In the genomic region with DNA sequence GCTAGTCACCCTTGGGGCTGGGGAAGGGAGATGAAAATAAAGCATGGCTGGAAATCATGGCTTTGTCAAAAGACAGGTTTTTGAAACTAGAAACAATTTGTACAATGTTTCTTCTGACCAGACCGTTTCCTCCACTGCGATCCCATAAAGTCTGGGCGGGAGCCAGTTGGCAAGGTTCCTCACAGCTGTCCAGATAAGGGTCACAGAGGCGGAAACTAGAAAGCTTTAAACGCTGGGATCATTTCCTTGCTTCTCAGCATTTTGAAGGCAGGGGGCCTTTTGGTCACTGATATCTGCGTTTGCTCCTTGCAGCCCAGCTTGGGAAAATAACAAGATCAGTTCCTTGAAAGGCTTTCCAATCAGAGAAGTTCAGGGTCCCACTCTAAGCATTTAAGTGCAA, we compare ENCODE assay signal across 8 mouse cellular contexts.
DNase-seq lines count a peak whose midpoint lies in the region; ATAC-seq lines count a peak whose summit lies in the region.

No protein-coding gene starts in this region.

- H3K9me3 ChIP-seq in embryonic facial prominence, embryonic 15.5 days (replicated peaks) = no peaks in the 10 kb centered on the region
- no peaks in the 10 kb centered on the region for H3K9me3 ChIP-seq in limb, embryonic 13.5 days

- H3K36me3 ChIP-seq in embryonic facial prominence, embryonic 15.5 days = no peaks in the 10 kb centered on the region
- no peaks in the 10 kb centered on the region; the same call in none of the 2 replicates for H3K36me3 ChIP-seq in limb, embryonic 13.5 days

- H3K27ac ChIP-seq in embryonic facial prominence, embryonic 15.5 days (replicated peaks) = peak overlapping the region; percentile 35; the same call in 1 of the 2 replicates
- H3K27ac ChIP-seq in limb, embryonic 13.5 days = peak overlapping the region; percentile 67

- 0 out of 2 replicates have a peak, but pooled peaks cover 9% of the 10 kb centered on the region for H3K4me1 ChIP-seq in embryonic facial prominence, embryonic 15.5 days
- H3K4me1 ChIP-seq in limb, embryonic 13.5 days = peaks cover 22% of the 10 kb centered on the region

- no peak overlapping the region for H3K4me2 ChIP-seq in embryonic facial prominence, embryonic 15.5 days (replicated peaks)
- peak overlapping the region; percentile 23 for H3K4me2 ChIP-seq in limb, embryonic 13.5 days (replicated peaks)

- peak; percentile 48 to 53 for DNase-seq in right cerebral cortex, postnatal 10 days (ENCODE audit: low spot score in 2 of 2)
- DNase-seq in right cerebral cortex, postnatal 25 days = no peak
- peak; percentile 95 to 96 for DNase-seq in heart, postnatal 14 days
- DNase-seq in spleen, postnatal 36 days (ENCODE audit: low spot score in 2 of 2) = peak; percentile 24 to 30
- DNase-seq in layer of hippocampus, adult 9-10 months (ENCODE audit: low spot score) = no peak

- no peaks in the 10 kb centered on the region for H3K27me3 ChIP-seq in embryonic facial prominence, embryonic 15.5 days
- no peaks in the 10 kb centered on the region for H3K27me3 ChIP-seq in limb, embryonic 13.5 days

- intact Hi-C loops in heart, postnatal 14 days (cut with DNase I) = no loop called here

- no peak overlapping the region for H3K4me3 ChIP-seq in embryonic facial prominence, embryonic 15.5 days (replicated peaks)
- no peak overlapping the region for H3K4me3 ChIP-seq in limb, embryonic 13.5 days

- H3K9ac ChIP-seq in embryonic facial prominence, embryonic 15.5 days = no peak overlapping the region
- no peak overlapping the region for H3K9ac ChIP-seq in limb, embryonic 13.5 days

- 34% methylated on average over 6 of the region's 6 CpGs for WGBS in embryonic facial prominence, embryonic 15.5 days
- 12% methylated on average over 6 of the region's 6 CpGs for WGBS in limb, embryonic 13.5 days

- ATAC-seq in embryonic facial prominence, embryonic 15.5 days (ENCODE audit: insufficient number of reproducible peaks, low FRiP score, low TSS enrichment, low read depth) = no peak
- no peak; the same call in 1 of the 2 replicates for ATAC-seq in limb, embryonic 13.5 days (ENCODE audit: low FRiP score, low read depth)
- ATAC-seq in frontal cortex, adult (ENCODE audit: low TSS enrichment) = no peak

Comparison
In these comparisons a context has a peak if more than half of its experiments do, and no peak if none do; other contexts are left out.
1. DNase-seq: peak in right cerebral cortex, postnatal 10 days (2 of 2), heart, postnatal 14 days (2 of 2) and spleen, postnatal 36 days (2 of 2); none in right cerebral cortex, postnatal 25 days (single experiment) and layer of hippocampus, adult 9-10 months (single experiment).